Comparison of ENCODE assay signal across 24 mouse cellular contexts in genomic region chr4:130900746-130901145, GRCm38 (mm10). TPM values are rescaled to one million over a fixed set of nuclear protein-coding genes. Genes with fewer than 3 reads are reported as not detected.
DNase-seq lines count a peak whose midpoint lies in the region; ATAC-seq and TF ChIP-seq lines count a peak whose summit lies in the region.
"Had no signal": no experiment of that assay in that cellular context is flagged by ENCODE, and none has a peak within 500 bp of the region (broad histone marks: within the 10 kb centered on the region; RNA-seq: fewer than 3 reads in every experiment).

No protein-coding gene starts in this region.

- H3K4me1 ChIP-seq in spleen, adult 2 months (ENCODE audit: control insufficient read depth, insufficient read depth, insufficient read length) = peaks cover 59% of the 10 kb centered on the region
- peaks cover 14% of the 10 kb centered on the region for H3K4me1 ChIP-seq in kidney, embryonic 15.5 days
- peaks cover 24% of the 10 kb centered on the region for H3K4me1 ChIP-seq in midbrain, embryonic 13.5 days (replicated peaks)

- 80% methylated on average over 7 of the region's 7 CpGs for WGBS in spleen, adult 2 months
- 57% methylated on average over 7 of the region's 7 CpGs for WGBS in kidney, embryonic 15.5 days
- 86% methylated on average over 7 of the region's 7 CpGs for WGBS in midbrain, embryonic 13.5 days

- H3K4me3 ChIP-seq in spleen, adult 2 months (ENCODE audit: extremely low read depth, insufficient read depth, insufficient read length) = no peak overlapping the region
- no peak overlapping the region for H3K4me3 ChIP-seq in kidney, embryonic 15.5 days (replicated peaks)
- H3K4me3 ChIP-seq in midbrain, embryonic 13.5 days (replicated peaks) = no peak overlapping the region
- H3K4me3 ChIP-seq: hindbrain, embryonic 15.5 days had no signal

- H3K9ac ChIP-seq in kidney, embryonic 15.5 days = no peak overlapping the region
- H3K9ac ChIP-seq in midbrain, embryonic 13.5 days (replicated peaks) = no peak overlapping the region
- H3K9ac ChIP-seq: hindbrain, embryonic 15.5 days; liver, postnatal 0 days had no signal

- TF ChIP-seq POLR2A in spleen, adult 2 months (IDR thresholded peaks at IDR 0.05; ENCODE audit: low read depth, low read length) = no peak

- TF ChIP-seq CTCF in spleen, adult 2 months (IDR thresholded peaks at IDR 0.05; ENCODE audit: extremely low read depth, insufficient read depth, insufficient read length, insufficient replicate concordance) = no peak

- no peaks in the 10 kb centered on the region for H3K9me3 ChIP-seq in kidney, embryonic 15.5 days (replicated peaks)
- no peaks in the 10 kb centered on the region for H3K9me3 ChIP-seq in midbrain, embryonic 13.5 days
- H3K9me3 ChIP-seq: hindbrain, embryonic 15.5 days had no signal

- no peak for ATAC-seq in kidney, embryonic 15.5 days (replicated peaks; ENCODE audit: low FRiP score)
- ATAC-seq in midbrain, embryonic 13.5 days = no peak
- ATAC-seq: intestine, embryonic 16.5 days; liver, postnatal 0 days had no signal

- no peaks in the 10 kb centered on the region for H3K27me3 ChIP-seq in spleen, adult 2 months (ENCODE audit: control insufficient read depth, insufficient read depth, low read length)
- H3K27me3 ChIP-seq in kidney, embryonic 15.5 days = no peaks in the 10 kb centered on the region
- no peaks in the 10 kb centered on the region for H3K27me3 ChIP-seq in midbrain, embryonic 13.5 days
- H3K27me3 ChIP-seq: hindbrain, embryonic 15.5 days had no signal

- H3K36me3 ChIP-seq in spleen, adult 2 months (ENCODE audit: control insufficient read depth, insufficient read depth, low read length) = no peaks in the 10 kb centered on the region
- no peaks in the 10 kb centered on the region for H3K36me3 ChIP-seq in kidney, embryonic 15.5 days
- no peaks in the 10 kb centered on the region for H3K36me3 ChIP-seq in midbrain, embryonic 13.5 days
- H3K36me3 ChIP-seq: hindbrain, embryonic 15.5 days had no signal

- H3K4me2 ChIP-seq in kidney, embryonic 15.5 days = no peak overlapping the region
- no peak overlapping the region for H3K4me2 ChIP-seq in midbrain, embryonic 13.5 days (replicated peaks)
- H3K4me2 ChIP-seq: hindbrain, embryonic 15.5 days had no signal

- peak; percentile 45 for DNase-seq in embryo, embryonic 11 days
- DNase-seq in embryo, embryonic 10.5 days (ENCODE audit: low spot score) = no peak
- DNase-seq in spleen, adult 2 months (ENCODE audit: low read depth in 1 of 2, low spot score in 2 of 2) = no peak
- no peak for DNase-seq in spleen, postnatal 10 days (ENCODE audit: low spot score in 2 of 2)
- DNase-seq in forelimb bud, embryonic 11.5 days (ENCODE audit: low read depth, low spot score) = peak; percentile 60
- DNase-seq: adrenal gland, postnatal 10 days; cerebellum, adult 11-12 months; gastrocnemius, postnatal 10 days; heart, adult 18-20 months; heart, postnatal 36 days; liver, postnatal 0 days; lung, postnatal 10 days; retina, postnatal 1 day had no signal

- peak overlapping the region; percentile 31 for H3K27ac ChIP-seq in spleen, adult 2 months (ENCODE audit: insufficient read depth, low read length)
- no peak overlapping the region for H3K27ac ChIP-seq in kidney, embryonic 15.5 days
- H3K27ac ChIP-seq in midbrain, embryonic 13.5 days = no peak overlapping the region
- H3K27ac ChIP-seq: hindbrain, embryonic 15.5 days; stomach, postnatal 0 days had no signal

RNA-seq across cellular contexts. Expression of gene Laptm5, which starts 12.2 kb away (rescaled TPM):
- polyA plus RNA-seq in spleen, adult 2 months (2012; rRNA removed) = 903 and 1,004 TPM in 2 replicates
- 25.5 and 28.9 TPM in 2 replicates for polyA plus RNA-seq in kidney, embryonic 15.5 days (2015; fragmentation: Nextera tagmentation; extraction: Ambion mirVana)
- 21.8 and 23.7 TPM in 2 replicates for polyA plus RNA-seq in midbrain, embryonic 13.5 days (2015; fragmentation: Nextera tagmentation; extraction: Ambion mirVana)

RNA-seq across cellular contexts. Expression of gene Matn1, which starts 43.4 kb away (rescaled TPM):
- polyA plus RNA-seq in spleen, adult 2 months (2012; rRNA removed) = 0.23 and 0.29 TPM in 2 replicates
- polyA plus RNA-seq in kidney, embryonic 15.5 days (2015; fragmentation: Nextera tagmentation; extraction: Ambion mirVana) = 0.49 and 0.84 TPM in 2 replicates
- polyA plus RNA-seq in midbrain, embryonic 13.5 days (2015; fragmentation: Nextera tagmentation; extraction: Ambion mirVana) = 0.13 TPM in 1 of 2 replicates, not detected in the other
- polyA plus RNA-seq: C2C12; heart, embryonic 14.5 days; intestine, embryonic 16.5 days; large intestine, adult 2 months; liver, adult 2 months; liver, postnatal 0 days; neural tube, embryonic 11.5 days; urinary bladder, adult 2 months had no signal

Comparison
In these comparisons a context has a peak if more than half of its experiments do, and no peak if none do; other contexts are left out.
1. DNase-seq: peak in embryo, embryonic 11 days (single experiment) and forelimb bud, embryonic 11.5 days (single experiment); none in embryo, embryonic 10.5 days (single experiment), spleen, adult 2 months (0 of 2) and spleen, postnatal 10 days (0 of 2).
2. RNA of gene Laptm5, which starts 12.2 kb away (polyA plus RNA-seq): 903 to 1,004 TPM in spleen, adult 2 months; 25.5 to 28.9 TPM in kidney, embryonic 15.5 days and 21.8 to 23.7 TPM in midbrain, embryonic 13.5 days; every median in the first group is over 10 times any median in the second.